Mouse (Mus musculus) intestine, embryonic 14.5 days (tissue): ENCODE measurements around the gene Spz1. TPM values are rescaled to one million over a fixed set of nuclear protein-coding genes. Genes with fewer than 3 reads are reported as not detected.
"Not testable (repeated sequence)": the region's sequence is repeated elsewhere in the genome, so short reads cannot be mapped to it uniquely, and the experiment has no call there.

ENCODE experiments used
- ATAC-seq: fragments of 200-750 bp; cut with Nextera tagmentation; replicated peaks from 2 replicates; pipeline ENCODE4 v1.8.0; 2017; ENCODE audit warnings: low read depth, moderate number of reproducible peaks, moderate TSS enrichment, moderate library complexity; ENCODE audit not compliant: low FRiP score, low TSS enrichment
- DNase-seq: peaks from one replicate; pipeline ENCODE4 v3.0.0-alpha.2; 2018; ENCODE audit warnings: low spot score
- H3K27ac ChIP-seq: fragments of 300-500 bp; sonication (generic); 2 replicates; pipeline ENCODE4 v1.5.1; 2014; ENCODE audit warnings: low read depth, mild to moderate bottlenecking, control low read depth
- H3K27me3 ChIP-seq: fragments of 300-500 bp; sonication (generic); replicated peaks from 2 replicates; pipeline ENCODE4 v1.6.1; 2014; ENCODE audit warnings: low read length, control low read depth; ENCODE audit not compliant: control insufficient read depth, insufficient read depth
- H3K36me3 ChIP-seq: fragments of 300-500 bp; sonication (generic); 2 replicates; pipeline ENCODE4 v1.6.1; 2014; ENCODE audit warnings: low read length, control low read depth; ENCODE audit not compliant: control insufficient read depth, insufficient read depth
- H3K4me1 ChIP-seq: fragments of 300-500 bp; sonication (generic); replicated peaks from 2 replicates; pipeline ENCODE4 v1.6.1; 2014; ENCODE audit warnings: low read length, control low read depth, mixed read lengths; ENCODE audit not compliant: control insufficient read depth, insufficient read depth
- H3K4me2 ChIP-seq: fragments of 300-500 bp; sonication (generic); 2 replicates; pipeline ENCODE4 v1.6.1; 2014; ENCODE audit warnings: low read length
- H3K4me3 ChIP-seq: fragments of 300-500 bp; sonication (generic); 2 replicates; pipeline ENCODE4 v1.5.1; 2014; ENCODE audit warnings: low read depth, low read length, control low read depth, mixed read lengths
- H3K9ac ChIP-seq: fragments of 300-500 bp; sonication (generic); 2 replicates; pipeline ENCODE4 v1.6.1; 2014; ENCODE audit warnings: mild to moderate bottlenecking, low read length
- H3K9me3 ChIP-seq: fragments of 300-500 bp; sonication (generic); 2 replicates; pipeline ENCODE4 v1.6.1; 2016; ENCODE audit warnings: low read length, control low read depth; ENCODE audit not compliant: control insufficient read depth
- WGBS: fragments of 180-500 bp; shearing (Covaris S2); extraction: QIAGEN DNeasy Blood & Tissue Kit; methylation state at CpG from one replicate; pipeline ENCODE4 v1.1.7; 2014; 5-methylcytosine and 5-hydroxymethylcytosine counted together
- polyA plus RNA-seq: library from polyadenylated mRNA; unstranded; fragments of >200 nt; fragmentation: Nextera tagmentation; extraction: Ambion mirVana; gene quantifications from 2 replicates; pipeline ENCODE4 v1.2.1, GENCODE M21; 2014

Spz1 gene
- polyA plus RNA-seq, 1 experiment from 2014 or later, result not detected

DNA sequence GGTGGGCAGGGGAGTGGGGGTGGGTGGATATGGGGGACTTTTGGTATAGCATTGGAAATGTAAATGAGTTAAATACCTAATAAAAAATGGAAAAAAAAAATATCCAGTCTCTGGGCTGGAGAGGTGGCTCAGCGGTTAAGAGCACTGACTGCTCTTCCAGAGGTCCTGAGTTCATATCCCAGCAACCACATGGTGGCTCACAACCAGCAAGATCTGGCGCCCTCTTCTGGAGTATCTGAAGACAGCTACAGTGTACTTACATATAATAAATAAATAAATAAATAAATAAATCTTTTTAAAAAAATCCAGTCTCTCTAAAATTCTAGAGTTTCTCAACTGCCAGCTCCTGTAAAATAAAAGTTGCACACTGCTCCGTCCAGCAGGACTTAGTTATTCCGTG is 29.3 kb upstream of the Spz1 start:
- WGBS, result 83% methylated on average over 4 of the region's 4 CpGs
- not testable (repeated sequence) for H3K27ac ChIP-seq, H3K9me3 ChIP-seq, H3K4me3 ChIP-seq, H3K9ac ChIP-seq, H3K27me3 ChIP-seq, DNase-seq, H3K4me2 ChIP-seq, H3K36me3 ChIP-seq, H3K4me1 ChIP-seq, ATAC-seq

DNA sequence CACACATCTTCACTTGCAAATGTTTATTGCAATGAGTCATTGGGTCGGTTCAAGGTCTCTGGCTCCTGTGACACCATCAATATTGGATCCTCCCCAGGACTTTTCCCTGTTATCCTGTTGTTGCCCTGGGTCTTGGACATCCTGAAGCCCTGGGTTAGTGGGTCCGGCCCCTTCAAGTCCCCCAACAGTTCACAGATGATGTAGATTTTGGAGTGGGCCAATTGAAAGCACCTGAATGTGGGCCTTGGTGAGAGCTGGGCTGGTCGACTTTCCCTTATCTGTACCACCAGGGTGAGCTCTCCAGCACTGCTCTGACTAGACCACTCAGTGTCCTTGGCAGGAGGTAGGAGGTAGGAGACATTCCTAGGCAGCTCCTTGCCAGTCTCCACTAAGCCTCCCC is 19.5 kb upstream of the Spz1 start:
- Histone ChIP-seq H3K4me2 (no peak overlapping the region), H3K27ac (no peak overlapping the region), H3K4me3 (no peak overlapping the region), H3K9ac (no peak overlapping the region), H3K36me3 (no peaks in the 10 kb centered on the region), H3K4me1 (peaks cover 35% of the 10 kb centered on the region), H3K9me3 (no peaks in the 10 kb centered on the region), H3K27me3 (no peaks in the 10 kb centered on the region)
- DNase-seq (peak; percentile 45), ATAC-seq (no peak)
- 63% methylated on average over 3 of the region's 3 CpGs for WGBS

DNA sequence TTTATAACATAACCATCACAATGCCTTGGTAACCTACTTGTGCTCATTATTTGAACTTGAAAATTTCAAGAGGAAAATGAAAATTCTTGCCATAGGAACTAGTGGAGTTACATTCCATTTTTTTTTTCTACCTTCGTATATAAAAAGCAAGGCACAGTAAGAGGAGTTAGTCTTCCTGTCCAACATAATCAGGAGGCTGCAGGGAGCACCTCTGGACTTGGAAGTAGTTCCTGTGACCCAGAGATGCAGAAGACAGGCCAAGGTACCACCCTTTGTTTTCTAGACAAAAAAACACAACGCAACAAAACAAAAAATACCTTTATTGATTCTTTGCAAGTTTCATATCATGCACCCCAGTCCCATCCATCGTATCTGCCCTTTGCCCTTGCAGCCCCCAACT is 18.9 kb upstream of the Spz1 start:
- ATAC-seq, result no peak
- no peak overlapping the region for H3K9ac ChIP-seq

DNA sequence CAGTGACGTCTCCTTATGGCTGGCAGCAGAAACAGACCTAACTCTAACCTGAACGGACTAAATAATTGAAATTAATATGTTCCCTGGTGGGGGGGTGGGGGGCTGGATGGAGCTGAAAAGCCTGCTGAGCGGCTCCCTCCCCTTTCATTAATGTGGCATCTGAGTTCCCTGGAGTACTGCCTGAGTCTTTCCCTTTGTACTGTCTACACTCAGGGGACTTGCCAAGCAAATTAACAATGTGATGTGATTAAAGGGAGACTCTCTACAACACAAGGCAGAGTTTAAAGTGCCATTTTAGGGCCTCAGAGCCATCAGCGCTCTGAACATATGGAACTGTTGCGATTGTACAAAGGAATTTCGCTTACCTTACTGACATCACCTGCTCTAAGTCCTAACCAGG is 18.5 kb upstream of the Spz1 start:
- H3K4me2 ChIP-seq, result no peak overlapping the region
- H3K36me3 ChIP-seq, result no peaks in the 10 kb centered on the region
- no peak overlapping the region for H3K4me3 ChIP-seq
- H3K27me3 ChIP-seq, result no peaks in the 10 kb centered on the region
- ATAC-seq, result no peak
- WGBS, result 40% methylated on average over 6 of the region's 6 CpGs
- no peak overlapping the region for H3K9ac ChIP-seq
- H3K9me3 ChIP-seq, result no peaks in the 10 kb centered on the region
- peak overlapping the region; percentile 81 for H3K27ac ChIP-seq
- H3K4me1 ChIP-seq, result peaks cover 35% of the 10 kb centered on the region
- DNase-seq, result no peak

More for the DNA sequence above, 18.9 kb upstream of the Spz1 start:
- H3K4me1 ChIP-seq, result peaks cover 35% of the 10 kb centered on the region
- H3K27me3 ChIP-seq, result no peaks in the 10 kb centered on the region
- no peaks in the 10 kb centered on the region for H3K36me3 ChIP-seq
- no peak overlapping the region for H3K4me2 ChIP-seq
- no peak for DNase-seq
- 78% methylated on average over 3 of the region's 3 CpGs for WGBS
- no peaks in the 10 kb centered on the region for H3K9me3 ChIP-seq
- no peak overlapping the region for H3K27ac ChIP-seq
- H3K4me3 ChIP-seq, result no peak overlapping the region

DNA sequence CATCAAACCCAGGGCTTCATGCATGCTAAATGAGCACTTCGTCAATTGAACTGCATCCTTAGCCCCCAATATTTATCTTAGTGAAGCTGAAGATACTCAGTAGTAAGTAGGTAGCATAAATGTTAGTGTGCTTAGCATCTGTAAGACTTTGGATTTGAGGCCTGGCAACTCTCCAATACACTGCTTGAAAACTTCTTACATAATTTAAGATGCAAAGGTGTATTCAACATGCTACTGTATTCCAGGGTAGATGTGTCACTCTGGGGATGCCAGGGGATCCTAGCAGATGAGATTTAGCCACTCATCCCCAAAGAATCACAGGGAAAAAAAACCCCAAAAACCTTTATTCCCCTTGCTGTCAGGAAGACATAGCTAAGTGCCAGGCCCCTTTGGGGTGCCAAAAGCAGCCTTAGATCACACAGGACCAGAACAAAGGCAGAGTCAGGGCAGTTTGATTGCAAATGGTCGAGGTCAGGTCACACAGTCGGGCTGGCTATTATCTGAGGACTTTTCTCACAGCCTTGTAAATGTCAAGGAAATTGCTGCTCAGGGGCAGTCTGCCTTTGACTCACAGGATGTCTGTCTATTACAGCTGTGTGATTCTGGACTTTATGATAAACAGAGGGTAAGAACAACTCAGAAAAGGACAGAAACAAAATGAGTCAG is 17.9 kb upstream of the Spz1 start:
- Histone ChIP-seq H3K27me3 (no peaks in the 10 kb centered on the region), H3K4me3 (no peak overlapping the region), H3K9me3 (no peaks in the 10 kb centered on the region), H3K36me3 (no peaks in the 10 kb centered on the region), H3K27ac (peak overlapping the region; percentile 81), H3K9ac (no peak overlapping the region), H3K4me1 (peaks cover 41% of the 10 kb centered on the region), H3K4me2 (no peak overlapping the region)
- no peak for DNase-seq
- 12% methylated on average over 3 of the region's 3 CpGs for WGBS
- no peak for ATAC-seq

DNA sequence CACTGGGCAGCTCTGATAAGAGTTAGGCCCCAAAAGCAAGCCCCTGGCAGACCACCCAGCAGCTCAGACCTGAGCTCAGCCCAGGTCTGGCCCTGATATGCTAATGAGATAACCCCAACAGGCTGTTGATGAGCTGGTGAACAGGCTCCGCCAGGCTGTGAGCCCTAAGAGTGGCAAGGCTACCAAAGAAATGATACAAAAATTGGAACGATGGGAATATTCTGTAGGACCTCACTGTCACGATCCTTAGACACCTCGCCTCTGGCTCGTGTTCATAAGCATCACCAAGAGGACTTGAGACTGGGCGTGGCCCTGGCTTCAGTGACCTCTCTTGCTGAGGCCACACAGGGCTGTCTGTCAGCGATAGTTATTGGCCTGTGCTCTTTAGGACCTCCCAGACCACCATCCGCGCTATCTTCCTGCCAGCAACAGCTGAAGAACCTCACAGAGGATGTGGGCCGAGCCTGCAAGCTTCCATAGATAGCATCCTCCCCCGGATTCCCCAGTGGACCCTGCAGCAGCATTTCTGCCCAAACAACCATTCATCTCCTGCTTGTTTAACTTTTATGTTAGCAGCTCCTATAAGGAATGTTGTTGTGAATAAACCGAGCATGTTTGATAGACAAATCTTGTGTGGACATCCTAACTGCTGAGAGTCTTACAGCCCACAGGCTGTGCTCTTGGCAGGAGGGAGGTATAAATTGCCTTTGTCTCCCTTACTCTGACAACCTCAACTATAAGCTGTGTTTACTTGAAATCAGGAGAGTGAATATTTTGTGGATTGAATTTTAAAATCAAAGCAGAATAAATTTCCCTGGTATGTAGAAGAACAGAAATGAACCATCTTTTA is 17.0 kb upstream of the Spz1 start:
- no peak overlapping the region for H3K9ac ChIP-seq
- no peaks in the 10 kb centered on the region for H3K27me3 ChIP-seq
- peaks cover 48% of the 10 kb centered on the region for H3K4me1 ChIP-seq
- peak; percentile 75 for DNase-seq
- peak; percentile 80; the same call in 1 of the 2 replicates for ATAC-seq
- H3K36me3 ChIP-seq, result no peaks in the 10 kb centered on the region
- peak overlapping the region; percentile 81 for H3K27ac ChIP-seq
- H3K4me3 ChIP-seq, result no peak overlapping the region
- 14% methylated on average over 12 of the region's 12 CpGs for WGBS
- H3K4me2 ChIP-seq, result peak overlapping the region; percentile 18; the same call in 1 of the 2 replicates
- no peaks in the 10 kb centered on the region for H3K9me3 ChIP-seq

DNA sequence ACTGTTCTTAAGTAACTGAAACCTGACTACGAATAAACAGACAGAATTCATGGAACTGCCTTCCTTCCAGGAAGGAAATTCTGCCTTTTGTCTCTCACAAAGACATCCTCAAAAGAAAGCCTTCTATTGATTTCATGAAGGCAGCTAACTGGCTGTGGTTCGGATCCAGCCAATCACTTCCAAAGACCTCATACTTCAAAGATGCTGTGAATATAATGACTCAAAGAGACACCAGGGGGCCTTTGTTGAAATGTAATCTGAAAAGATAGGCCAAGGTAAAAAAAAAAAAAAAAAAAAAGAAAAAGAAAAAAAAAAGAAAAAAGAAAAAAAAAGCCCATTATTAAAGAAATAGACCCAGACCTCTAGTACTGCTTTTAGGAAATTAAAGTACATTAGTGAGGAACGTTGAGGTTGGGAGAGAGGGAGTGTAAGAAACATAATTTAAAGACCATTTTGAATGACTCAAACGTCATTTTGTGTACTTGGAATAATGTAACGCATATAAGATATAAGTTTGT is 16.4 kb upstream of the Spz1 start:
- 50% methylated on average over 5 of the region's 5 CpGs for WGBS
- DNase-seq (peak; percentile 44), ATAC-seq (no peak)
- Histone ChIP-seq H3K27ac (peak overlapping the region; percentile 81), H3K4me3 (no peak overlapping the region), H3K9me3 (no peaks in the 10 kb centered on the region), H3K4me1 (peaks cover 55% of the 10 kb centered on the region), H3K9ac (no peak overlapping the region), H3K27me3 (no peaks in the 10 kb centered on the region), H3K36me3 (no peaks in the 10 kb centered on the region), H3K4me2 (0 out of 2 replicates have a peak overlapping the region, but pooled peaks have one; percentile 18)

DNA sequence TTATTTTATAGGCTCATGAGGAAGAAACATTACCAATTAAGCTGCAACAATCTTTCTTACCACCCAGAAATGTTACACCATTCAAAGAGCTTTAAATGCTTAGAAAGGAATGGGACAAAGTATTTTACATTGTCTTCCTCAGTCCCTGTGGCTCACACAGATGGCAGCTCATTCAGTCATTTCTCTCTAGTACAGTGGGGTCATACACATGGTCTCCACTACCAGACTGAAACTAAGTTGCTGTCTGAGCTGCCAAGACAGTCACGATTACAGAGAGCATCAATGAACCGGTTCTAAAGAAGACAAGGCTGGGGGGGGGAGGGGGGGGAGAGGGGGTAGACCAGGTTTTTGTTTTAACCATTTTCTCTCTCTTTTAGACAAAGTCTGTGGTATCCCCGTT is 15.3 kb upstream of the Spz1 start:
- DNase-seq (no peak), ATAC-seq (no peak)
- H3K9me3 ChIP-seq, result no peaks in the 10 kb centered on the region
- no peak overlapping the region for H3K27ac ChIP-seq
- H3K4me2 ChIP-seq, result no peak overlapping the region
- no peaks in the 10 kb centered on the region for H3K27me3 ChIP-seq
- WGBS, result 53% methylated on average over 3 of the region's 3 CpGs
- no peaks in the 10 kb centered on the region for H3K36me3 ChIP-seq
- H3K4me1 ChIP-seq, result peaks cover 55% of the 10 kb centered on the region
- no peak overlapping the region for H3K4me3 ChIP-seq
- no peak overlapping the region for H3K9ac ChIP-seq
